Mouse (Mus musculus): ENCODE data around the gene Ap1s1.
A peak's percentile ranks its signal among the peaks of the same experiment; 100 is the strongest.

Ap1s1 gene

GRCm38 (mm10) chr5:137062601-137063000, 16.7 kb upstream of the Ap1s1 start:
- no peak for DNase-seq (ENCODE audit: low spot score)

DNA sequence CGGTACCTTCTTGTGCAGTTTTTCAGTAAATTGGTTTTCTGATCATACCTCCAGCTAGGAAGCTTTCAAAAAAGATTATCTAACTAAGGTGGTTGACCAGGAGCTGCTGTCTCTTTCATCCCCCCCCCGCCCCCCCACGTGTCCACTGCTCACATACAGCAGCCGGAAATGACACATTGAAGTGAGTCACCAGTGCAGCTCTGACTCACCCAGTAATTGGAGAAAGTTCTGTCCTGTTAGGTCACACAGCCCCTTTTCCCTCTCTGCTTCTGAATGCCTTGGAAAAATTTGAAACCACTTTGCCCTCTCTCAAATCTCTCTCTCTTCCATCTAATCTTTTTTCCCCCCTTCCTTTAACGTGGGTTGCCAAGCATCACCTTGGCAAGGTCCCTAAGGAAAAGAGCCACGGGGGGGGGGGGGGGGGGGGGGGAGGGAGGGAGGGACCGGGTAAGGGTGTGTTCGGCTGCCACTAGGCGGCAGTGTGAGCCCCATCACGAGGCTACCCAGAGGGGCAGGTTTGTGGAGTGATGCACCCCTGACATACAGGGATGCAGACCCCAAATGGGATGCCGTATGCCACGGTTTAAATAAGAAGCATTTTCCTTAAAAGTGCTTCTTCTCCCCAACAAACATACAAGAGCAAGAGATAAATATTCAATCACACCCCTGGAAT, 16.0 kb upstream of the Ap1s1 start:
- peak; percentile 31 for DNase-seq (ENCODE audit: low spot score)

DNA sequence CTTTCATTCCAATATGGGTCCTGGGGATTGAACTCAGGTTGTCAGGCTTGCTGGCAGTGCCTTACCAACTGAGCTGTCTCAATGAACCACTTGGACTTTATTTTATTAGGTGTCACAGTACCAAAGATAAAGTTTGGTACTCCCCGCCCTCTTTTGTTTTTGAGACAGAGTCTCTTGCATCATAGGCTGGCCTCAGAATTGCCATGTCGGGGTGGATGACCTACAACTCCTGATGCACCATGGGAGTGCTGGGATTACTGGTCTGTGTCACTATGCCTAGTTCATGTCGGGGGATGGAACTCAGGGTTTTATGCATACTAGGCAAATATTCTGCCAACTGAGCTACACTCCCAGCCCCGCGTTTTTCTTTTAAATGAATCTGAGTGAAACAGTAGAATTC, 8.9 kb upstream of the Ap1s1 start:
- DNase-seq (ENCODE audit: low spot score): no peak

- no peak for DNase-seq (ENCODE audit: low spot score)
Observed at GRCm38 (mm10) chr5:137054299-137054698, 8.4 kb upstream of the Ap1s1 start.

- DNase-seq (ENCODE audit: low spot score): no peak
Observed at GRCm38 (mm10) chr5:137051914-137052505, 6.1 kb upstream of the Ap1s1 start.

DNA sequence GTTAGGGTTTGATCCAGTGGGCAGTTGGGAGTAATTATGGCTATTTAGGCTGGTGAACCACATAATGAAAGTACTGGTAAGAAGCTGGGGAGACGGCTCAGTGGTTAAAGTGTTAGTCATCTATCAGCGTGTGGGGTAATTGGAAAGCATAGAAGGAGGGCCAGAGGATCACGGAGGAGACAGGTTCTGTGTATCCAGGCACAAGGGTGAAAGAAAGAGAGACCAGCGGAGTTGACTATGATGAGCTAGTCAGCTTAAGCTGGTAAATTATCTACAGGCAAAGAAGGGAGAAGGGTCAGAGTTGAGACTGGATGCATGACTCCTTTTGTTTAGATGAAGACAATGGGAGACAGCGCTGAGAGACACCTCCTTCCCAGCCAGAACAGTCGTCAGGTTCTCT, 5.2 kb upstream of the Ap1s1 start:
- DNase-seq (ENCODE audit: low spot score): no peak

DNA sequence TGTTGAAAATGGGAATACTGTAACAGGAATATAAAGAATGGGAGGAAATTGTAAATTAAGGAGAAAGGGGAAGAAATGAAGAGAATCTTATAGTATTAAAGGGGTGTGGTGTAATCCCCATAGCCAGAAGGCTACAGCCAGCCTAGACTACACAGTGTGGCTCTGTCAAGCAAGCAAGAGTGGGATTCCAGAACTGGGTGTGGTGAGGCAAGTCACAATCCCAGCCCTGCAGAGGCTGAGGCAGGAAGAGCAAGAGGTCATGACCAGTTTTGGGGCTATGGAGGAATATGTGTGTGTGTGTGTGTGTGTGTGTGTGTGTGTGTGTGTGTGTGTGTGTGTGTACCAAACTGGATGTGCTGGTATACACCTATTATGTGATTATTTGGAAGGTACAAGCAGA, 1.1 kb upstream of the Ap1s1 start:
- no peak for DNase-seq (ENCODE audit: low spot score)

DNA sequence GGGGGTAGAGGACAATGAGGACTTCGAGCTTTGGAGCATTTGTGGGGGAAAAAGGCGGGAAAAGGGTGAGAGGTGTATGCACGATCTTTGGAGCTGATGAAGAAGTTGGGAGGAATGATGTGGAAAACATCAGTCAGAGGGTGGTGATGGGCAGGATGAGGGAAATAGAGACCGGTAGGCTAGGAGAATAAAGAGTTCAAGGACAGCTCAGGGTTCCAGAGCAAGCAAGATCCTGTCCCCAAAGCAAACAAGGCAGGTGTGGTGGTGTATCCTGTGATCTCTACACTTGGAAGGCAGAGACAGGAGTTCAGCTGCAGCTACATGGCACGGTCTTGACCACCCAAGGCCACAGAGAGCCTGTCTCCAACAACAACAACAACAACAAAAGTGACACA, 386 bp upstream of the Ap1s1 start:
- no peak for DNase-seq (ENCODE audit: low spot score)

DNA sequence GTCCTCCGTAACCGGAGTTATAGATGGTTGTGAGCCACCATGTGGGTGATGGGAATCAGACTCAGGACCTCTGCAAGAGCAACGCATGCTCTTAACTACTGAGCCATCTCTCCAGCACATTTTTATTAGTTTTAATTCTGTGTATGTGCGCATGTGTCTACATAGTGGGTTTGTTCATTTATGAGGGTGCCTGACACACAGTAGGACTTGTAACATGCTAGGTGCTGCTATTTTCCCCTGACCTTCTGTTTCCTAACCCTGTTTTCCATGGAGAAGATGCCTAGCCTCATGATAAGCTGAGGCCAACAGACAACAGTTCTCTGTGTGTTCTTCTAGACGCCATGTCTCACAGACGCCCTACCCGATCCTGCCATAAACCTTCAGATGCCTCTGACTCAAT, 1.9 kb downstream of the Ap1s1 start:
- DNase-seq (ENCODE audit: low spot score): no peak

GRCm38 (mm10) chr5:137041442-137041841, 4.5 kb downstream of the Ap1s1 start:
- DNase-seq (ENCODE audit: low spot score): no peak

- DNase-seq (ENCODE audit: low spot score): no peak
Observed at GRCm38 (mm10) chr5:137039453-137039852, 6.5 kb downstream of the Ap1s1 start.

DNA sequence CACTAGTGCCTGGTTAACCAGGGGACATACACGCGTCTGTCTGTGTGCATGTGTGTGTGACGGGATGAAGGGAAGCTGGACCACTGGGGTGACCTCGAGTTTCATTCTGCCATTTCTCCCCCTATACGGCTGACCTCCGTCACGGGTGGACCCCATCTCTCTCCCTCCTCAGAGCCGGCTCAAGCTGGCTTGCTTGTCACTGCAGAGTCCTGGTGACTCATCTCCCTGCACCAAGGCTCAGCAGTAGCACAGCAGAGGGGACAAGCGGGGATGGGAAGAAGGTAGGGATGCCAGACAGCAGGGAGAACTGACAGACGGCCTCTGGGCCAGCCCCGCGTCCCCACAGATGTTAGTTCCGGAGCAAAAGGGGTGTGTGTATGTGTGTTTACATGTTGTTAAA, 9.7 kb downstream of the Ap1s1 start:
- DNase-seq (ENCODE audit: low spot score): no peak

DNA sequence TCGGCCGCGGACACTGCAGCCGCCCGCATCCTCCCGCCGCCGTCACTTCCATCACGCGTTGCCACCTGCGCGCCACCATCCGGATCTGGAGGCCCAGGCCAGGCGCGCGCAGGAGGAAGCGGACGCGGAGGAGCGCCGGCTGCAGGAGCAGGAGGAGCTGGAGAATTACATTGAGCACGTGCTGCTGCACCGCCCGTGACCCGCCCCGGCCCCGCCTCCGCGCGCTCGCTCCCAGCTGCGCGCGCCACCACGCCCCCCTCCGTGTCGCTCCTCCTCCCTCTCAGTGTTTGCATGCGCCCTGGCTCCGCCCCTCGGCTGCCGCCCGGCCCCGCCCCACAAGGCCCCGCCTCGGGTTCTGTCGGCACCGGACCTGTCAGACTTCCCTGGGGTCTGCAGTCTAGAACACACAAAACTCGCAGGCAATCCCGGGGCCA, 13.3 kb downstream of the Ap1s1 start:
- peak; percentile 90 for DNase-seq (ENCODE audit: low spot score)

DNA sequence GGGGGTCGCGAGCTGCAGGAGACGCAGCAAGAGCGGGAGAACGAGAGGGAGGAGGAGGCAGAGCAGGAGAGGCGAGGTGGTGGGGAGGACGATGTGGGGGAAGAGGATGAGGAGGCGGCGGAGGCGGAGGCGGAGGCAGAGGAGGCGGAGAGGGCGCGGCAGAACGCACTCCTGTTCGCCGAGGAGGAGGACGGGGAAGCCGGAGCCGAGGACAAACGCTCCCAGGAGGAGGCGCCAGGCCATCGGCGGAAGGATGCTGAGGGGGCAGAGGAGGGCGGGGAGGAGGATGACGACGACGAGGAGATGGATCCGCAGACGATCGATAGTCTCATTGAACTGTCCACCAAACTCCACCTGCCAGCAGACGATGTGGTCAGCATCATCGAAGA, 13.9 kb downstream of the Ap1s1 start:
- DNase-seq (ENCODE audit: low spot score): no peak

- DNase-seq (ENCODE audit: low spot score): no peak
Observed at GRCm38 (mm10) chr5:137031076-137032032, 14.6 kb downstream of the Ap1s1 start.

DNA sequence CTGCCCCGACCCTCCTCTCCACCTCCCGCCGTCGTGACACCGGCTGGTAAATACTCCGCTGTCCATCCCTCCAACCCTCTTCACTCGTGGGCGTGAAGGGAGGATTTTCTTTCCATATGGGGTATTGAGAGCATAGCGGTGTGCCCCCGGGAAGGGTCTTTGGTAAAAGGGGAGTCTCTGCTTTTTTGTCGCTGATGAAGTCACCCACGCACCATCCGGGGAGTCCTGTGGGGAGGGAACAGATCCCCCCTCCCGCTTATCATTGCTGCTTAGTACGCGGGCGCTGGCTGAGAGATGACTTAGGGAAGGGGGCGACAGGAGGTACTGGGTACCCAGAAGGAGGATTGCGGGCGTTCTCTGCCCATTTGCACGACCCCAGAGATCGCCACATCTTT, 15.5 kb downstream of the Ap1s1 start:
- no peak for DNase-seq (ENCODE audit: low spot score)

GRCm38 (mm10) chr5:137029643-137030415, 16.1 kb downstream of the Ap1s1 start:
- peak; percentile 93 for DNase-seq (ENCODE audit: low spot score)

DNA sequence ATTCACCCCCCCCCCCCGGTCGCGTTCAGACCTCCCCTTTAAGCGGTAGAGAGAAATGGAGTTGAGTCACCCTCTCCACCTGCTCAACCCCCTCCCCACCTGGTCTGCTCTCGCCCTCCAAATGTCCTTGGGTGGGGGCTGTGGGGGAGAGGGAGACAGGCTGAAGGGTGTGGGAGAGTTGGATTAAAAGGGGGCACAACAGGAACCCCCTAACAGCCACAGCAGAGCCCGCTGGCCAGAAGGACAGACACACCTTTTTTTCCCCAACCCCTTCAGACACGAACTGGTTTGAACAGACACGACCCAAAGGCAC, 16.7 kb downstream of the Ap1s1 start:
- DNase-seq (ENCODE audit: low spot score): no peak

DNA sequence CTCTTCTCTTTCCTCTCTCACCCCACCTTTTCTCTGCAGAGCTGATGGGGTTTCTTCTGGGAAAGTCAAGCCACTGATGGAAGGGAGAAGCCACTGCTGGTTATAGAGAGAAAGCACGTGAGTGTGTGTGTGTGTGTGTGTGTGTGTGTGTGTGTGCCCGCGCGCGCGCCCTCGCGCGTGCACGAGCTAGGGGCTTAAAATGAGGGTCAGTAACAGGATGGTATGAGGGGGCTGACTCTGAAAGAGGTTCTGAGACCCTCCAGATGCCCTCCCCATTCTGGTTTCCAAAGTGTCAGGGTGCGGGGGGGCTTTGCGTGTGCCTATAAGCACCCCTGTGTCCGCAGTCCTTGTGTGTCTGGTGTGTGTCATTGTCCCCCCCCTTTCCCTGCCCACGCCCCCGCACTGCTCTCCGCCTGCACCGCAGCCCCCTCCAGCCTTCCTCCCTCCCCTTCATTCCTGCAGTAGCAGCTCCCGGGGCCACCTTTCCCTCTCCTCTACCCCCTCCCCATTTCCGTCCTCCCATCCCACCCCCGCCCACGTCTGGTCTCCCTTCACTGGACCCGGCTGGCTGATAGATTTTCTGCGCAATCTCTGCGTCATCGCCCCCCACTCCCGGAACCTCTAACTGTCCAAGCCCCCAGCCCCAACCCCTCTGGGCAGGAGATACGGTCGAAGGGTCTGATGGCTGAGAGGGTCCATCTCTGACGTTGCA, 17.2 kb downstream of the Ap1s1 start:
- no peak for DNase-seq (ENCODE audit: low spot score)

GRCm38 (mm10) chr5:137026092-137026491, 19.8 kb downstream of the Ap1s1 start, which contains the start of gene Vgf:
Gene Vgf, plus strand, starts transcription at chr5:137026392.
- no peak for DNase-seq (ENCODE audit: low spot score)

DNA sequence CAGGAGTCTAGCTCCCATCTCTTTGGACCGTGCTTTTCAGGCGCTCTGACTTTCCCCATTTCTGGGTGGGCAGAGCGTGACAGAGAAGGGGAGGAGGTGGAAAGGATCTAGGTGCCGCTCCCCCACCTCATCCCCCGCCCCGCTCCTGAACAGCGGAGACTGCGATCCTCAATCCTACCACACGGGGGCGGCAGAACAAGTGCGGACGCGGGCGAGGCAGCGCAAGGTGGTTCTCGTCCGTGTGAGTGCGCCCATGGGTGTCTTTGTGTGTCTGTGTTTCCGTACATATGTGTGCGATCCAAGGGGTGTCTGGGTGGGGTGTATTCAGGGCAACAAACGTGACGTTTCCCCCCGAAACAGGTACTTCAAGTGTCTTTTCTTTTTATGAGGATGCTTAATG, 20.8 kb downstream of the Ap1s1 start:
- peak; percentile 59 for DNase-seq (ENCODE audit: low spot score)

GRCm38 (mm10) chr5:137024318-137024717, 21.6 kb downstream of the Ap1s1 start:
- no peak for DNase-seq (ENCODE audit: low spot score)

All from c-Kit-positive CD71-positive TER-119-positive erythroid progenitor cells, embryonic 14.5 days (primary cell).